Mouse (Mus musculus): Measurements from ENCODE around the gene E330009J07Rik.

DNA sequence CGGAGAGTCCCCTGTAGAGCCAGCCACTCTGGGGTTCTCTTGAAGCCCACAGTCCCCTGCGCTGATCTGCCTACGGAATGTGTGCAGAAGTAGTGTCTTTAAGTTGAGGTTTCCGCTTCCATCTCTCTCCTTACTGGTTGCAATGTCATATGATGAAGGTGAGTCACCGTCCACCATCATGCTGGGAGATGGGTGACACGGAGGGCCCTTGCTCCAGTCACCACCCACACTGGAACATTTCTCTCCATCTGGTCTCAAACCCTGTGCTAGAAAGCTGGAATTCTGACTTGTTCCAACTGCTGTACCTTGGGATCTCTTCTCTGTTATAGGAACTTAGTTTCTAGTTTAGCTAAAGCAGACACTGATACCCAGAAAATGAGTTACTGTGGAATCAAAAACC is 14.8 kb downstream of the E330009J07Rik start:
- no peak for TF ChIP-seq CTCF (IDR thresholded peaks at IDR 0.05; ENCODE audit: low read depth, low read length)
- TF ChIP-seq POLR2A (IDR thresholded peaks at IDR 0.05; ENCODE audit: extremely low read depth, insufficient read depth, low read length), result no peak

All from liver, adult 2 months (tissue).